Mouse (Mus musculus): ENCODE measurements around the gene Cars2. TPM values are rescaled to one million over a fixed set of nuclear protein-coding genes. Genes with fewer than 3 reads are reported as not detected.

Gene Cars2
- polyA plus RNA-seq, 1 experiment from 2014 or later = 25.3 TPM

DNA sequence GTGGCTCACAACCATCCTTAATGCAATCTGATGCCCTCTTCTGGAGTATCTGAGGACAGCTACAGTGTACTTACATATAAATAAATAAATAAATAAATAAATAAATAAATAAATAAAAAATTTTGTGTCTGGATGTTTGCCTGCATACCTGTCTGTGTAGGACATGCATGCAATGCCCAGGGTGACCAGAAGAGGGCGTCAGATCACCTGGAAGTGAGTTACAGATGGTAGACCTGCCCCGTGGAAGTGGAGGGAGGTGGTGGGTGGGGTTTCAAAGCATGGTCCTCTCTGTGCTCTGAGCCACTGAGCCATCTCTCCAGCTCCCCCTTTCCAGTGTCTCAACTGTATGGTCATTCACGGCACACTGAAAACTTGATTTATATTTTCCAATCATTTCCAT is 6.2 kb downstream of the Cars2 start:
- Histone ChIP-seq H3K4me3 (ENCODE audit: low read depth, low read length) (no peak overlapping the region), H3K9ac (no peak overlapping the region), H3K36me3 (ENCODE audit: insufficient read depth) (peaks cover 47% of the 10 kb centered on the region), H3K9me3 (ENCODE audit: low read depth, low read length) (no peaks in the 10 kb centered on the region), H3K4me2 (no peak overlapping the region), H3K4me1 (ENCODE audit: insufficient read depth) (no peaks in the 10 kb centered on the region), H3K27me3 (ENCODE audit: insufficient read depth, low read length) (no peaks in the 10 kb centered on the region), H3K27ac (ENCODE audit: low read depth) (no peak overlapping the region)
- 53% methylated on average over 3 of the region's 3 CpGs for WGBS
- peak; percentile 63 for TF ChIP-seq CTCF (IDR thresholded peaks at IDR 0.05; ENCODE audit: low read depth)
- DNase-seq = peak; percentile 55
- no peak for ATAC-seq (ENCODE audit: insufficient read depth)

DNA sequence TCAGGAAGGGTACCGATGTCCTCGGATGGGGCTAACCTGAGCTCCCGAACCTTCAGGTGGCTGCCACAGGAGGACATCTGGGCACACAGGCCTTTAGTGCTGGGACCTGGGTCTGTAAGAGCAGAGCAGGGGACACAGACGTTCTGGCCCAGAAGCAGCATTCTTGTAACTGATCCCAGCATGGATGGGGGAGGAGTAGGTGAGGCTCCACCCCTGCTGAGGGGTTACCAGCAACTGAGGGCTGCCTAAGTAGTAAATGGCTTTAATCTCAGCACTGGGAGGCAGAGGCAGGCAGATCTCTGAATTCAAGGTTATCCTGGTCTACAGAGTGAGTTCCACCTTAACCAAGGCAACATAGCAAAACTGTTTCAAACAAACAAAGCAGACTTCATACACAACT is 7.7 kb downstream of the Cars2 start:
- Histone ChIP-seq H3K4me2 (no peak overlapping the region), H3K9ac (no peak overlapping the region), H3K36me3 (ENCODE audit: insufficient read depth) (peaks cover 52% of the 10 kb centered on the region), H3K27me3 (ENCODE audit: insufficient read depth, low read length) (no peaks in the 10 kb centered on the region), H3K4me3 (ENCODE audit: low read depth, low read length) (no peak overlapping the region), H3K27ac (ENCODE audit: low read depth) (no peak overlapping the region), H3K9me3 (ENCODE audit: low read depth, low read length) (no peaks in the 10 kb centered on the region), H3K4me1 (ENCODE audit: insufficient read depth) (no peaks in the 10 kb centered on the region)
- no peak for ATAC-seq (ENCODE audit: insufficient read depth)
- 86% methylated on average over 4 of the region's 4 CpGs for whole genome bisulfite sequencing
- no peak for TF ChIP-seq CTCF (IDR thresholded peaks at IDR 0.05; ENCODE audit: low read depth)
- no peak for DNase-seq

DNA sequence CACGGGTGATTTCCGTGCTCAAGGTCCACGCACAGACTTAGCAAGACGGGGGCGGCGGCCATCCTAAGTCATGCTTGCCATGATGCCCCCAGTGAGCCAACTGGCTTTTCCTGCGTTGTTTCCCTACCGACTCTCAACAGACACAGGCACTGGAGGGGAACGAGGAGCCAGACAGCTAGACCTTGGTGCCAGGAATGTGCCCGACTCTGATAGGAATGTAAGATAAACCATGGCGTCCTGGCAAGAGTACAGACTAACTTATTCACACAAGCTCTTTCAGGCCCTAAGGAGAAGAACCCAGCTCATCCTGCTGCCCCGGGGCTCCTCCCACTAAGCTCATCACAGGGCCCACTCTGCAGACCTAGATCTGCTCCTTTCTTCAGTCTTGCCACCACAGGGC is 8.6 kb downstream of the Cars2 start:
- peaks cover 50% of the 10 kb centered on the region for H3K36me3 ChIP-seq (ENCODE audit: insufficient read depth)
- no peak for TF ChIP-seq CTCF (IDR thresholded peaks at IDR 0.05; ENCODE audit: low read depth)
- no peaks in the 10 kb centered on the region for H3K27me3 ChIP-seq (ENCODE audit: insufficient read depth, low read length)
- ATAC-seq (ENCODE audit: insufficient read depth) (no peak), DNase-seq (no peak)
- no peaks in the 10 kb centered on the region for H3K4me1 ChIP-seq (ENCODE audit: insufficient read depth)
- H3K4me2 ChIP-seq = no peak overlapping the region
- no peak overlapping the region for H3K4me3 ChIP-seq (ENCODE audit: low read depth, low read length)
- H3K9me3 ChIP-seq (ENCODE audit: low read depth, low read length) = no peaks in the 10 kb centered on the region
- WGBS = 88% methylated on average over 12 of the region's 12 CpGs
- H3K9ac ChIP-seq = no peak overlapping the region
- H3K27ac ChIP-seq (ENCODE audit: low read depth) = no peak overlapping the region

DNA sequence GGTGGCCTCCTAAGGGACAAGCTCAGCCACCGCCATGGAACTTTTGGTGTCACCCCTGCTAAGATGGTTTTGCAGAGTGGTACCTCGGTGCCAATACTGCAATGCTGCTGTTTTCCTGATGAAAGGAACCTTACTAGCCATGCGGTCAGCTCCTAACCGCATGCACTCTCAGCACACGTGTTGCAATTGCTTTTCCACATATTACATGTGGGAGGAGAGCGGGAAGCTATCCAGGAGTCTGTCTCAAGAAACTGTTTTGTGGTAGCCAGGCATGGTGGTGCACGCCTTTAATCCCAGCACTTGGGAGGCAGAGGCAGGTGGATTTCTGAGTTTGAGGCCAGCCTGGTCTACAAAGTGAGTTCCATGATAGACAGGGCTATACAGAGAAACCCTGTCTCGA is 10.4 kb downstream of the Cars2 start:
- Histone ChIP-seq H3K9ac (no peak overlapping the region), H3K27ac (ENCODE audit: low read depth) (no peak overlapping the region), H3K4me1 (ENCODE audit: insufficient read depth) (no peaks in the 10 kb centered on the region), H3K4me2 (no peak overlapping the region), H3K27me3 (ENCODE audit: insufficient read depth, low read length) (no peaks in the 10 kb centered on the region), H3K4me3 (ENCODE audit: low read depth, low read length) (no peak overlapping the region), H3K9me3 (ENCODE audit: low read depth, low read length) (no peaks in the 10 kb centered on the region), H3K36me3 (ENCODE audit: insufficient read depth) (peaks cover 58% of the 10 kb centered on the region)
- WGBS = 92% methylated on average over 8 of the region's 8 CpGs
- ATAC-seq (ENCODE audit: insufficient read depth) = no peak
- DNase-seq = no peak
- no peak for TF ChIP-seq CTCF (IDR thresholded peaks at IDR 0.05; ENCODE audit: low read depth)

DNA sequence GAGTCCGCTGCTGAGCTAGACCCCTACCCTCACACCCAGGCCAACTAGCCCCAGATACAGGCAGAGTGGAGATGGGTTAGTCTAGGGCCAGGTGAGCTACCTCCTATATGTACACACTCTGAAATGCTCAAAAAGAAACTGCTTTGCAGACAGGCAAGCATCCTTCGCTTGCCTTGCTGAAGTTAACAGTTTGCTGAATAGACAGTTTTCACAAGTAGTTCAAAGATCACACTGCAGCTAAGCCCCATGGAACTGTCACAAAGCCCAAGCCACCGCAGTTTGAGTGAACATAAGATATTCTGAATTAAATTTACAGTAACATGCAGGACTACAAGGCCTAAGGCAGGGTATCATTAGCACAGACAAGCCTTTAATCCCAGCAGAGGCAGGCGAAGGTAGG is 11.5 kb downstream of the Cars2 start:
- ATAC-seq (ENCODE audit: insufficient read depth) (no peak), DNase-seq (no peak)
- TF ChIP-seq CTCF (IDR thresholded peaks at IDR 0.05; ENCODE audit: low read depth) = no peak
- Histone ChIP-seq H3K4me3 (ENCODE audit: low read depth, low read length) (no peak overlapping the region), H3K4me1 (ENCODE audit: insufficient read depth) (no peaks in the 10 kb centered on the region), H3K27me3 (ENCODE audit: insufficient read depth, low read length) (no peaks in the 10 kb centered on the region), H3K9ac (no peak overlapping the region), H3K36me3 (ENCODE audit: insufficient read depth) (peaks cover 65% of the 10 kb centered on the region), H3K4me2 (no peak overlapping the region), H3K27ac (ENCODE audit: low read depth) (no peak overlapping the region), H3K9me3 (ENCODE audit: low read depth, low read length) (no peaks in the 10 kb centered on the region)
- 91% methylated on average over 4 of the region's 4 CpGs for WGBS

DNA sequence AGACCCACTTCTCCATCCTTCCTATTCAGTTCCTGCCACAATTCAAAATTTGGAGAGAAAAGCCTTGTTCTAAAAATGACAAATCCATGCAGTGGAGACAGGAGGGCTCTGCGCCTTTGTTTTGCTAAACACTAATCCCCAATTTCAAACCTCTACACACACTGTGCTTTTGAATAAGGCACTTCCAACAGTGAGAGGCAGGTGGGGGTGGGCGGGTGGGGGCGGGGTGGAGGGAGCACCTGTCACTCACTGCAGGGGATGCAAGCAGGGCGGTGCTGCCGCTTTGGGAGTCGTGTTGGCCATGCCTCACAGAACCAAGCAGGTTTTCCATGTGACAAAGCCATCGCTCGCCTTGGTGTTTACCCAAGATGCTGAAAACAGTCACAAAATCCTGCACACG is 16.1 kb downstream of the Cars2 start:
- Histone ChIP-seq H3K4me2 (no peak overlapping the region), H3K4me3 (ENCODE audit: low read depth, low read length) (no peak overlapping the region), H3K27me3 (ENCODE audit: insufficient read depth, low read length) (no peaks in the 10 kb centered on the region), H3K27ac (ENCODE audit: low read depth) (no peak overlapping the region), H3K9ac (no peak overlapping the region), H3K4me1 (ENCODE audit: insufficient read depth) (no peaks in the 10 kb centered on the region), H3K36me3 (ENCODE audit: insufficient read depth) (peaks cover 48% of the 10 kb centered on the region), H3K9me3 (ENCODE audit: low read depth, low read length) (no peaks in the 10 kb centered on the region)
- DNase-seq (no peak), ATAC-seq (ENCODE audit: insufficient read depth) (no peak)
- WGBS = 58% methylated on average over 9 of the region's 9 CpGs
- TF ChIP-seq CTCF (IDR thresholded peaks at IDR 0.05; ENCODE audit: low read depth) = no peak

DNA sequence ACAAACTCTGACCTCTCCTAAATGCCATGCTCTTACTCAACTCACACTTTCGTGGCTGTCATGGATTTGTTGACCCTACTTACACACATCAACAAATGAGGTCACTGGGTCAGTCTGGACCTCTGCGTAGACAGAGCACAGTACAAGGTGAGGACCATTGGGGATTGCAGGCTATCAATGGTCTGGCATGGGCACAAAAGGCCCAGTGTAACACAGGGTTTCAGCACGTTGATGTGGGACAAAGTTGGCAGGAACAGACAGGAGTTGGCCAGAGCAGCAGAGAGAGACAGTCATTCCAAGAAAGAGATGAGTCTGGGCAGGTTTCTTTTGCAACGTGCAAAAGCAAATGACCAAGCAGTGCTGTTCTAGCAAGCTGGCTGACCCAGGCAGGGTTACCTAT is 19.7 kb downstream of the Cars2 start:
- Histone ChIP-seq H3K36me3 (ENCODE audit: insufficient read depth) (peaks cover 50% of the 10 kb centered on the region), H3K27me3 (ENCODE audit: insufficient read depth, low read length) (no peaks in the 10 kb centered on the region), H3K4me1 (ENCODE audit: insufficient read depth) (no peaks in the 10 kb centered on the region), H3K9me3 (ENCODE audit: low read depth, low read length) (no peaks in the 10 kb centered on the region), H3K9ac (no peak overlapping the region), H3K27ac (ENCODE audit: low read depth) (no peak overlapping the region), H3K4me3 (ENCODE audit: low read depth, low read length) (no peak overlapping the region), H3K4me2 (no peak overlapping the region)
- ATAC-seq (ENCODE audit: insufficient read depth) (no peak), DNase-seq (no peak)
- WGBS = 58% methylated on average over 4 of the region's 4 CpGs
- no peak for TF ChIP-seq CTCF (IDR thresholded peaks at IDR 0.05; ENCODE audit: low read depth)

DNA sequence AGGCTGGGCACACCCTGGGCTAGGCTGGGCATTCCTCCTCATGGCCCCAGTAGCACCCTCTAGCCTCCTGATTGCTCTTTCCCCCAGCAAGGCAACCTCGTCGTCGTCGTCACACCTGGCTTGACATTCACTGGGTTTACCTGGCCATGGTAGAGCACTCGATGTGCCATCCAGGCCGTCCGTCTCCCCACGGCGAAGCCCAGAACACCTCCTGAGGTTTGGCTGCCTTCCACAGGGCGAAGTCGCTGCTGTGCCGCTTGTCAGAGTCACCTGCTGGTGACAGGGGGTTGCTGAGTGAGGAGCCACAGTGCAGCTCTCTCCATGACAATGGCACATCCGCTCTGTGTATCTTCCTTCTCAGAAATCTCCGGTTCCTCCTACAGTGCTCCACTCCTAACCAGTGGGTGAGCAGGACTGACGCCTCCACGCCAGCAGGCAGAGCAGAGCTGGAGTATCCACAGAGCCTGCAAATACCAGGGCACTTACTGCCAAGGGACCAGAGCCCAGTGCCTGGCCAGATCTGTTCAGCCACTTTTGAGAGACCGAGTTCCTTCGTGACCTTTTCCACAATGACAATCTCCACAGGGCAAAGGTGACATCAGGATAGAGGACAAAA is 20.3 kb downstream of the Cars2 start:
- WGBS = 71% methylated on average over 18 of the region's 18 CpGs
- Histone ChIP-seq H3K27me3 (ENCODE audit: insufficient read depth, low read length) (no peaks in the 10 kb centered on the region), H3K4me3 (ENCODE audit: low read depth, low read length) (no peak overlapping the region), H3K4me2 (no peak overlapping the region), H3K27ac (ENCODE audit: low read depth) (no peak overlapping the region), H3K36me3 (ENCODE audit: insufficient read depth) (peaks cover 52% of the 10 kb centered on the region), H3K9ac (no peak overlapping the region), H3K9me3 (ENCODE audit: low read depth, low read length) (no peaks in the 10 kb centered on the region), H3K4me1 (ENCODE audit: insufficient read depth) (no peaks in the 10 kb centered on the region)
- DNase-seq (no peak), ATAC-seq (ENCODE audit: insufficient read depth) (no peak)
- no peak for TF ChIP-seq CTCF (IDR thresholded peaks at IDR 0.05; ENCODE audit: low read depth)
